Mouse (Mus musculus) central nervous system, embryonic 18 days (tissue): Measurements from ENCODE around the gene Tm9sf4. TPM values are rescaled to one million over a fixed set of nuclear protein-coding genes. Genes with fewer than 3 reads are reported as not detected.

Experiments used
- polyA plus RNA-seq: library from polyadenylated mRNA; depleted of rRNA; stranded (reverse); fragments of >200 nt; gene quantifications from 2 replicates; pipeline ENCODE4 v1.2.3, GENCODE M21; 2012; rRNA removed

The Tm9sf4 gene
- polyA plus RNA-seq: 53.8 and 57.1 TPM in 2 replicates

DNA sequence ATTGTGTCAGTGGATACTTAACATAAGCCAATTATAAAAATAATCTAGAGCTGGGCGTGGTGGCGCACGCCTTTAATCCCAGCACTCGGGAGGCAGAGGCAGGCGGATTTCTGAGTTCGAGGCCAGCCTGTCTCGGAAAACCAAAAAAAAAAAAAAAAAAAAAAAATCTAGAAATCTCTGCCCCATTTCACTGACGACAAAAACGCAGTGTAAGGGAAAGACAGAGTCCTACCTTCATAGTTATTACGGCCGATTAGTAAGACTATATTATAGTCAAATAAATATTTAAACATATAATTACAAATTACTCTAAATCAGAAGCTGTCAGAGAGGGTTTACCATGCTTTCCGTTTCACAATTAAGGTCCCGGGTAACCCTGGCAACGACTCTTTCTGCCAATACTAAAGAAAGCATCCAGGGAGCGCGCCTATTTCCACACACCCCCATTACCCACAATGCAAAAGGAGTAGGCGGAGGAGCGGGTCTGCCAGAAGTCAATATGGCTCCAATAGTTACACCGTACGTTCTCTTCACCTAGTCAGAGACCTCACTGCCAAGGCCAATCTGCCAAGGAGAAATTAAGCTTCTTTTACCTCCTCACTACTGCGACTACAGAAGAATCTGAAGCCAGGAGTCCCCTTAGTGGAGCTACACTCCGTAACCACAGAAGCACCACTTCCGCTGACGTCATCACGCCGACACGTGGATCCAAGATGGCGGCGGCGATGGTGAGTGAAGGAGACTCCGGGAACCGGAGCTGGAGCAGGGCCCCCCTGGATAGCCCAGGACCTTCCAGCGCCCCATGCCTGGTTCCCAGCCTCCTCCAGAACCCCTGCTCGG is at the start of gene Tm9sf4:
Gene Tm9sf4, plus strand, starts transcription at position 460 of the 840 bp plus-strand sequence.

DNA sequence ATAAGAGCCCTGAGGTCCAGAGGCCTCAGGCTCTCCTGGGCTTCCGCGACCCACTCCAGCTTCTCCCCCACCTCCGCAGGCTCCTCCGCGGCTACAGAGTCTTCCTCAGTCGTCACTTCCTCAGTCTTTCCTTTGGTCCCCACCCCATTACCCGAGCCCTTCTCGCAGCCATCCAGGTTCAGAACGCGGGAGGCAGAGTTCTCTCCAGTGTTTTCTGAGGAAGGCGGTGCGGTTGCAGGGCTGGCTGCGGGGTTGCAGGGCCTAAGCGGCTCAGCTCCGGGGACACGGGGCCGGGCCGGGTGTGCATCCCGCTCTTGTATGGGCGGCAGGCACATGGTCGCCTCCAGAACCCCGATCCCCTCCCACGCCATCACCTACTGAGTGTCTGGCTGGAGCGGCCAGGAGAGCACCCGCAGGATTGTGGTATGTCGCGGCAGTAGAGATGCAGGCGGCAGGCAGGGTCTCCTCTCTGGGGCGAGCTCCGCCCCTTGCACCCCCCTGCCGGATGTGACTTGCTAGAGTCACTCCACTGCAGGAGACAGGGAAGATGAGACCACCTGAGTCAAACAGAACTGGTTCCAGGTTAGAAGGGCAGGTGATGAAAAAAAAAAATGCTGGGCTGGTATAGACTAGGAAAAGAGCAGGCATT is 64.0 kb downstream of the Tm9sf4 start, which contains the start of gene Tspyl3:
Gene Tspyl3, minus strand, starts transcription at position 496 of the 649 bp plus-strand sequence.

DNA sequence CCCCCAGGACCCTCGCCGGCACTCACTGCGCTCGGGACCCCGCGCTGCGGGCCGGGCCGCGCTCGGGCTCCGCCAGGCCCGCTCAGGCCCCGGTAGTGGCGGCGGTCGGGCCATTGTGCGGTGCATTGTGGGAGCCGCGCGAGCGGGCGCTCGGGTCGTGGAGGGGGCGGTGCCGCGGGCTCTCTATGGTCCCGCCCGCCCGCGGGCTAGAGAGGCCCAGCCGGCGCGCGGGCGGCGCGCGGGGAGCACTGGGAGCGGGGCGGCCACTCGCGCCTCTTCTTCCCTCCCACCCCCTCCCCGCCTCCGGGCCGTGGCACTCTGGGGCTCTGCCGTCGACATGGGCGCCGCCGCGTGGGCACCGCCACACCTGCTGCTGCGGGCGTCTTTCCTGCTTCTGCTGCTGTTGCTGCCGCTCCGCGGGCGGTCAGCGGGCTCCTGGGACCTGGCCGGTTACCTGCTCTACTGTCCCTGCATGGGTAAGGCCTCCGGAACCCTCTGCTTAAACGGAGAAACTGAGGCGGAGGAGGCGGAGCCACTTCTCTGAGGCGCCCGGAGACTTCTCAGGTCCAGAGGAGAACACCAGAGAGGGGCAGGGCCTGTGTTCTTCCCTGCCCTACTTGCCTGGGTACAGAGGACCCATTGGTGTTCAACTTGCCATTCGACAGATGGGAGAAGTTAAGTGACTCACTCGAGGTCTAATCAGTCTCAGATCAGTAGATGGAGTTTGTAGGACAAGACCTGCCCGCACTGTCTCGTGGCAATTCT is 80.3 kb downstream of the Tm9sf4 start, which contains the start of the genes Plagl2 and Pofut1:
Gene Plagl2, minus strand, starts transcription at position 177 of the 765 bp plus-strand sequence.
Gene Pofut1, plus strand, starts transcription at position 284 of the 765 bp plus-strand sequence.

Other genes with a start within 250 kb of the Tm9sf4 start
- 0.05 and 0.56 TPM in 2 replicates for gene Mylk2, start 250.0 kb upstream of the Tm9sf4 start, polyA plus RNA-seq
- 3.5 TPM in 2 replicates for gene Foxs1, start 228.1 kb upstream of the Tm9sf4 start, polyA plus RNA-seq
- gene Dusp15, start 209.6 kb upstream of the Tm9sf4 start, polyA plus RNA-seq: 29.4 and 31.8 TPM in 2 replicates
- gene Ttll9, start 198.8 kb upstream of the Tm9sf4 start, polyA plus RNA-seq: 6.4 and 7.7 TPM in 2 replicates
- 179 and 180 TPM in 2 replicates for gene Pdrg1, start 145.9 kb upstream of the Tm9sf4 start, polyA plus RNA-seq
- gene Xkr7, start 129.5 kb upstream of the Tm9sf4 start, polyA plus RNA-seq: 10.2 and 10.7 TPM in 2 replicates
- gene Ccm2l, start 95.3 kb upstream of the Tm9sf4 start, polyA plus RNA-seq: 8.0 and 9.5 TPM in 2 replicates
- gene Hck, start 52.8 kb upstream of the Tm9sf4 start, polyA plus RNA-seq: 4.9 and 6.5 TPM in 2 replicates
- gene Tspyl3, start 64.1 kb downstream of the Tm9sf4 start, polyA plus RNA-seq: 47.1 and 48.3 TPM in 2 replicates
- gene Plagl2, start 80.1 kb downstream of the Tm9sf4 start, polyA plus RNA-seq: 5.0 and 5.1 TPM in 2 replicates
- 19.0 and 19.2 TPM in 2 replicates for gene Pofut1, start 80.2 kb downstream of the Tm9sf4 start, polyA plus RNA-seq
- gene Kif3b, start 130.1 kb downstream of the Tm9sf4 start, polyA plus RNA-seq: 45.3 and 45.9 TPM in 2 replicates
- gene Asxl1, start 184.5 kb downstream of the Tm9sf4 start, polyA plus RNA-seq: 26.0 and 26.9 TPM in 2 replicates